Mouse (Mus musculus) heart, embryonic 13.5 days (tissue): ENCODE measurements around the gene Zfp966. TPM values are rescaled to one million over a fixed set of nuclear protein-coding genes. Genes with fewer than 3 reads are reported as not detected.
"Not testable (repeated sequence)": the region's sequence is repeated elsewhere in the genome, so short reads cannot be mapped to it uniquely, and the experiment has no call there.

Experiments
- ATAC-seq: fragments of 200-750 bp; cut with Nextera tagmentation; 2 replicates; pipeline ENCODE4 v1.8.0; 2017; ENCODE audit warnings: moderate TSS enrichment; ENCODE audit not compliant: insufficient number of reproducible peaks, low FRiP score, low TSS enrichment; ENCODE audit errors: extremely low read depth
- H3K27ac ChIP-seq: fragments of 300-500 bp; sonication (generic); replicated peaks from 2 replicates; pipeline ENCODE4 v1.5.1; 2015; ENCODE audit warnings: moderate library complexity, mild to moderate bottlenecking, inconsistent platforms
- H3K27me3 ChIP-seq: fragments of 300-500 bp; sonication (generic); replicated peaks from 2 replicates; pipeline ENCODE4 v1.6.1; 2015; ENCODE audit warnings: mild to moderate bottlenecking, inconsistent platforms
- H3K36me3 ChIP-seq: fragments of 300-500 bp; sonication (generic); 2 replicates; pipeline ENCODE4 v1.6.1; 2015; ENCODE audit warnings: mild to moderate bottlenecking, inconsistent platforms
- H3K4me1 ChIP-seq: fragments of 300-500 bp; sonication (generic); 2 replicates; pipeline ENCODE4 v1.6.1; 2015; ENCODE audit warnings: inconsistent platforms
- H3K4me2 ChIP-seq: fragments of 300-500 bp; sonication (generic); 2 replicates; pipeline ENCODE4 v1.6.1; 2015; ENCODE audit warnings: inconsistent platforms, mild to moderate bottlenecking, moderate library complexity
- H3K4me3 ChIP-seq: fragments of 300-500 bp; sonication (generic); 2 replicates; pipeline ENCODE4 v1.5.1; 2015; ENCODE audit warnings: moderate library complexity, mild to moderate bottlenecking, inconsistent platforms
- H3K9ac ChIP-seq: fragments of 300-500 bp; sonication (generic); 2 replicates; pipeline ENCODE4 v1.6.1; 2015; ENCODE audit warnings: inconsistent platforms, mild to moderate bottlenecking, moderate library complexity
- H3K9me3 ChIP-seq: fragments of 300-500 bp; sonication (generic); 2 replicates; pipeline ENCODE4 v1.6.1; 2016; ENCODE audit warnings: inconsistent platforms
- WGBS: fragments of 180-500 bp; shearing (Covaris S2); methylation state at CpG from one replicate; pipeline ENCODE4 v1.1.7; 2015; ENCODE audit warnings: mixed read lengths; 5-methylcytosine and 5-hydroxymethylcytosine counted together
- polyA plus RNA-seq: library from polyadenylated mRNA; unstranded; fragments of >200 nt; fragmentation: Nextera tagmentation; extraction: Ambion mirVana; gene quantifications from 2 replicates; pipeline ENCODE4 v1.2.1, GENCODE M21; 2015

Gene Zfp966
- 1.7 and 1.8 TPM in 2 replicates for polyA plus RNA-seq

GRCm38 (mm10) chr2:175931000-175931399 is at the start of gene Zfp966:
Zfp966 (minus strand) TSS chr2:175931100.
- not testable (repeated sequence) for H3K9ac ChIP-seq, H3K4me1 ChIP-seq, H3K36me3 ChIP-seq, H3K27me3 ChIP-seq, H3K4me3 ChIP-seq, H3K4me2 ChIP-seq, ATAC-seq, H3K9me3 ChIP-seq, H3K27ac ChIP-seq
- no CpG with 5 or more reads among the region's 6 CpGs for WGBS

GRCm38 (mm10) chr2:175965031-175965430 is 34.1 kb upstream of the Zfp966 start, which contains the start of gene Gm2026:
Gm2026 (plus strand) TSS chr2:175965331.
- no CpG with 5 or more reads among the region's 4 CpGs for WGBS
- not testable (repeated sequence) for H3K4me1 ChIP-seq, H3K36me3 ChIP-seq, H3K9ac ChIP-seq, H3K27me3 ChIP-seq, H3K27ac ChIP-seq, H3K4me2 ChIP-seq, H3K4me3 ChIP-seq, H3K9me3 ChIP-seq, ATAC-seq

GRCm38 (mm10) chr2:175869024-175869423 is 61.9 kb downstream of the Zfp966 start, which contains the start of gene Gm6710:
Gm6710 (plus strand) TSS chr2:175869219.
- H3K36me3 ChIP-seq, H3K4me3 ChIP-seq, H3K27ac ChIP-seq, H3K9ac ChIP-seq, ATAC-seq, H3K9me3 ChIP-seq, H3K4me1 ChIP-seq, H3K4me2 ChIP-seq, H3K27me3 ChIP-seq: not testable (repeated sequence)
- no CpG with 5 or more reads among the region's 7 CpGs for WGBS

Other genes with a start within 250 kb of the Zfp966 start
- gene Zfp969, start 227.5 kb downstream of the Zfp966 start, polyA plus RNA-seq: 16.4 and 26.3 TPM in 2 replicates
- gene Gm2007, start 189.6 kb downstream of the Zfp966 start, polyA plus RNA-seq: not detected in 2 replicates
- gene Gm14288, start 130.0 kb downstream of the Zfp966 start, polyA plus RNA-seq: 3.7 and 6.1 TPM in 2 replicates
- 16.6 and 18.7 TPM in 2 replicates for gene Gm6710, start 61.9 kb downstream of the Zfp966 start, polyA plus RNA-seq
- gene Gm2026, start 34.2 kb upstream of the Zfp966 start, polyA plus RNA-seq: 20.4 and 24.4 TPM in 2 replicates
- gene Gm2004, start 218.7 kb upstream of the Zfp966 start, polyA plus RNA-seq: 0.96 and 3.1 TPM in 2 replicates